Mouse (Mus musculus) neural tube, embryonic 14.5 days (tissue): ENCODE data around the gene Txndc11. TPM values are rescaled to one million over a fixed set of nuclear protein-coding genes. Genes with fewer than 3 reads are reported as not detected.

Experiments
- ATAC-seq: fragments of 200-750 bp; cut with Nextera tagmentation; 2 replicates; pipeline ENCODE4 v1.8.0; 2017; ENCODE audit warnings: low read depth, mild to moderate bottlenecking, moderate TSS enrichment, moderate library complexity
- H3K27ac ChIP-seq: fragments of 300-500 bp; sonication (generic); 2 replicates; pipeline ENCODE4 v1.5.1; 2014; ENCODE audit warnings: low read depth, mild to moderate bottlenecking, control low read depth, low read length, moderate library complexity, mixed read lengths
- H3K27me3 ChIP-seq: fragments of 300-500 bp; sonication (generic); 2 replicates; pipeline ENCODE4 v1.6.1; 2014; ENCODE audit warnings: low read length; ENCODE audit not compliant: control insufficient read depth, insufficient read depth
- H3K36me3 ChIP-seq: fragments of 300-500 bp; sonication (generic); 2 replicates; pipeline ENCODE4 v1.6.1; 2014; ENCODE audit warnings: low read length, mixed read lengths; ENCODE audit not compliant: control insufficient read depth, insufficient read depth
- H3K4me1 ChIP-seq: fragments of 300-500 bp; sonication (generic); 2 replicates; pipeline ENCODE4 v1.6.1; 2014; ENCODE audit warnings: low read length; ENCODE audit not compliant: control insufficient read depth, insufficient read depth
- H3K4me2 ChIP-seq: fragments of 300-500 bp; sonication (generic); 2 replicates; pipeline ENCODE4 v1.6.1; 2014; ENCODE audit warnings: mild to moderate bottlenecking, low read depth, low read length, control low read depth
- H3K4me3 ChIP-seq: fragments of 300-500 bp; sonication (generic); 2 replicates; pipeline ENCODE4 v1.5.1; 2014; ENCODE audit warnings: low read depth, low read length, control low read depth, mixed read lengths
- H3K9ac ChIP-seq: fragments of 300-500 bp; sonication (generic); replicated peaks from 2 replicates; pipeline ENCODE4 v1.6.1; 2014; ENCODE audit warnings: low read depth, mild to moderate bottlenecking, control low read depth, low read length, mixed read lengths
- H3K9me3 ChIP-seq: fragments of 300-500 bp; sonication (generic); 2 replicates; pipeline ENCODE4 v1.6.1; 2016; ENCODE audit warnings: low read length; ENCODE audit not compliant: control insufficient read depth
- WGBS: fragments of 180-500 bp; shearing (Covaris S2); extraction: QIAGEN DNeasy Blood & Tissue Kit; methylation state at CpG from one replicate; pipeline ENCODE4 v1.1.7; 2014; 5-methylcytosine and 5-hydroxymethylcytosine counted together
- polyA plus RNA-seq: library from polyadenylated mRNA; unstranded; fragments of >200 nt; fragmentation: Nextera tagmentation; extraction: Ambion mirVana; gene quantifications from 2 replicates; pipeline ENCODE4 v1.2.1, GENCODE M21; 2014

Txndc11 gene
- polyA plus RNA-seq, 1 experiment from 2014 or later = 33.0 TPM

DNA sequence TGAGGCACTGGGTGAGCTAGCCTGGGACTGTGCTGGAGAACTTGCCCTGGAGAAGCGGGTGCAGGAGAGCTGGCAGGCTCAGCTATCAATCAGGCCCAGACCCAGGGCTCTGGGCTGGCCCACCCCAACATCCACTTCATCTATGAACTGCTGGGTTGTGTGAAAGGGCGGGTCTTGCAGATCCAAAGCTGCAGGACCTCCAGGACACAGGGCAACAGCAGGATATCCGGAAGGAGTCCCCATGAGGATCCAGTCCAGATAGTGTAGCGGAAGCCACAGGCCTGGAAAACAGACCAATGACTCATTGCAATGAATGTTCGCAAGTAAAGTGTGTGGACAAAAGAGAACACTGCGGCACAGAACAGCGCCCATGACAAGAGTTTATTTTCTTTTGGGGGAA, 88.0 kb downstream of the Txndc11 start:
- Histone ChIP-seq H3K4me3 (no peak overlapping the region), H3K4me2 (no peak overlapping the region), H3K36me3 (no peaks in the 10 kb centered on the region), H3K4me1 (no peaks in the 10 kb centered on the region), H3K27ac (no peak overlapping the region), H3K9me3 (no peaks in the 10 kb centered on the region), H3K9ac (no peak overlapping the region), H3K27me3 (no peaks in the 10 kb centered on the region)
- 86% methylated on average over 7 of the region's 7 CpGs for WGBS
- no peak for ATAC-seq

GRCm38 (mm10) chr16:11043239-11043638, 91.2 kb downstream of the Txndc11 start:
- Histone ChIP-seq H3K9ac (no peak overlapping the region), H3K27me3 (no peaks in the 10 kb centered on the region), H3K4me1 (no peaks in the 10 kb centered on the region), H3K27ac (no peak overlapping the region), H3K4me2 (no peak overlapping the region), H3K4me3 (no peak overlapping the region), H3K9me3 (no peaks in the 10 kb centered on the region), H3K36me3 (no peaks in the 10 kb centered on the region)
- no peak for ATAC-seq
- 90% methylated on average over 5 of the region's 5 CpGs for WGBS

DNA sequence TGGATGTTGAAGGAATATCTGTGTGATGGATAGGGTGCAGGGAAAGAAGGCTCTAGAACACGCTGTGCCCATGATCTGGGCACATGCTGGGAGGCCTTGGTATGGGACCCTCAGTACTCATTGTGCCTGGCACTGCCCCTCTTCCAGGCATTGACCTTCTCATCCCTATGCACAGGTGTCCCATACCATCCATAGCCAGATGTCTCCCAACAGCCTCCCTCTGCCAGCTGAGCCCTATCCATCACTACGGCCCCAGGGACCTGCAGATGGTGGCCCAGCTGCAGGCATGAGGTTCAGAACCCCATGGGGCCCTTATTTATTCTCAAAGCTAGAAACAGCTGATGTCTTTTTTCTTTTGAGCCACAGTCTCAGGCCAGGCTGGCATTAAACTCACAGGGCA, 93.8 kb downstream of the Txndc11 start:
- Histone ChIP-seq H3K4me2 (no peak overlapping the region), H3K36me3 (no peaks in the 10 kb centered on the region), H3K4me1 (no peaks in the 10 kb centered on the region), H3K9ac (no peak overlapping the region), H3K4me3 (no peak overlapping the region), H3K9me3 (no peaks in the 10 kb centered on the region), H3K27ac (no peak overlapping the region), H3K27me3 (no peaks in the 10 kb centered on the region)
- no peak; the same call in 1 of the 2 replicates for ATAC-seq
- WGBS = 47% methylated on average over 2 of the region's 2 CpGs

- peak; percentile 43; the same call in 1 of the 2 replicates for ATAC-seq
- Histone ChIP-seq H3K4me3 (no peak overlapping the region), H3K9ac (no peak overlapping the region), H3K27ac (no peak overlapping the region), H3K4me2 (no peak overlapping the region), H3K36me3 (no peaks in the 10 kb centered on the region), H3K27me3 (no peaks in the 10 kb centered on the region), H3K9me3 (no peaks in the 10 kb centered on the region), H3K4me1 (no peaks in the 10 kb centered on the region)
- WGBS = 27% methylated on average over 15 of the region's 15 CpGs
Observed at GRCm38 (mm10) chr16:11035790-11036431, 98.5 kb downstream of the Txndc11 start.

DNA sequence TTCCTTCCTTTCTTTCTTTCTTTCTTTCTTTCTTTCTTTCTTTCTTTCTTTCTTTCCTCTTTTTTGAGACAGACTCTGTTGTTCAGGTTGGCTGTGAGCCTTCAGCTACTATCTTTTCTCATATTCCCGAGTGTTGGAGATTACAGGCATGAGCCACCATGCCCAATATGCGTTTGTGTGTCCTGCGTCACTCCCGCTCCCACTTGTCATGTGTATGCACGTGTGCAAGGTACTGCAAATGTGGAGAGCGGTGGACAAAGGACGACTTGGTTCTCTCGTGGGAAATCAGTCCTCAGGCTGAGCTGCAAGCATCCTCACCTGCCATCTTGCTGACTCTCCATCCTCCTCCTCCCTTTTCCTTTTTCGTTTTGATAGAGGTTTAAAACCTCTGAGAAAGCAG, 99.2 kb downstream of the Txndc11 start:
- no peak overlapping the region for H3K9ac ChIP-seq
- H3K36me3 ChIP-seq = no peaks in the 10 kb centered on the region
- WGBS = 83% methylated on average over 9 of the region's 9 CpGs
- ATAC-seq = no peak
- H3K9me3 ChIP-seq = no peaks in the 10 kb centered on the region
- H3K27ac ChIP-seq = no peak overlapping the region
- H3K27me3 ChIP-seq = no peaks in the 10 kb centered on the region
- no peak overlapping the region for H3K4me3 ChIP-seq
- no peaks in the 10 kb centered on the region for H3K4me1 ChIP-seq
- no peak overlapping the region for H3K4me2 ChIP-seq

GRCm38 (mm10) chr16:11034193-11034803, 100.2 kb downstream of the Txndc11 start:
- Histone ChIP-seq H3K4me1 (no peaks in the 10 kb centered on the region), H3K36me3 (no peaks in the 10 kb centered on the region), H3K9ac (no peak overlapping the region), H3K27ac (no peak overlapping the region), H3K4me2 (no peak overlapping the region), H3K4me3 (no peak overlapping the region), H3K27me3 (no peaks in the 10 kb centered on the region), H3K9me3 (no peaks in the 10 kb centered on the region)
- WGBS = 2% methylated on average over 4 of the region's 4 CpGs
- peak; percentile 69 for ATAC-seq

DNA sequence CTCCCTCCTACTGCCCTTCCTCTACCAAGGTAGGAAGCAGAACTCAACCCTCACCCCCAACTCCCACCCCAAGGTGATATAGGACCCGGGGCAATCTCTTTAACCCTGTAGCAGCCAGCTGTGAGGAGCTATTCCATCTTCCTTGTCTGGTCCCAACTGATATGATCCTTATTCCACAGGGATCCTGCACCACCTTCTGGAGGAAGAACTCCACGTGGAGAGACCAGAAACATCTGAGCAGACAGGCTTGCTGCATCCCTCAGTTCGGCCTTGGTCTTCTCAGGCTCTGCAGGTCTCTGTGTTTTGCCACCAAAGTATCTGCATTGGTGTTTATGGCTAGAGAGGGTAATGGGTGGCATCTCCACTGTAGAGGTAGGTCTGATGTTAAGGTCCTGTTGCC, 103.1 kb downstream of the Txndc11 start:
- ATAC-seq = no peak
- Histone ChIP-seq H3K27ac (no peak overlapping the region), H3K4me1 (no peaks in the 10 kb centered on the region), H3K9me3 (no peaks in the 10 kb centered on the region), H3K36me3 (no peaks in the 10 kb centered on the region), H3K27me3 (no peaks in the 10 kb centered on the region), H3K4me2 (no peak overlapping the region), H3K9ac (no peak overlapping the region), H3K4me3 (no peak overlapping the region)
- 68% methylated on average over 3 of the region's 3 CpGs for WGBS

- 87% methylated on average over 4 of the region's 4 CpGs for WGBS
- Histone ChIP-seq H3K27ac (no peak overlapping the region), H3K4me1 (no peaks in the 10 kb centered on the region)
Observed at GRCm38 (mm10) chr16:11030844-11031243, 103.6 kb downstream of the Txndc11 start.

GRCm38 (mm10) chr16:11028206-11028605, 106.2 kb downstream of the Txndc11 start:
- no peaks in the 10 kb centered on the region for H3K9me3 ChIP-seq
- no peak for ATAC-seq
- no peak overlapping the region for H3K4me2 ChIP-seq
- WGBS = 78% methylated on average over 7 of the region's 7 CpGs
- H3K4me1 ChIP-seq = no peaks in the 10 kb centered on the region
- no peak overlapping the region for H3K27ac ChIP-seq
- no peak overlapping the region for H3K4me3 ChIP-seq
- no peaks in the 10 kb centered on the region for H3K36me3 ChIP-seq
- H3K9ac ChIP-seq = no peak overlapping the region
- no peaks in the 10 kb centered on the region for H3K27me3 ChIP-seq

More at GRCm38 (mm10) chr16:11030844-11031243, 103.6 kb downstream of the Txndc11 start:
- Histone ChIP-seq H3K4me3 (no peak overlapping the region), H3K36me3 (no peaks in the 10 kb centered on the region), H3K9me3 (no peaks in the 10 kb centered on the region), H3K9ac (no peak overlapping the region), H3K27me3 (no peaks in the 10 kb centered on the region), H3K4me2 (no peak overlapping the region)
- ATAC-seq = no peak
